Mouse (Mus musculus): ENCODE results near the gene Def8. TPM values are rescaled to one million over a fixed set of nuclear protein-coding genes. Genes with fewer than 3 reads are reported as not detected.

Gene Def8
- polyA plus RNA-seq, 1 experiment: 30.8 TPM

DNA sequence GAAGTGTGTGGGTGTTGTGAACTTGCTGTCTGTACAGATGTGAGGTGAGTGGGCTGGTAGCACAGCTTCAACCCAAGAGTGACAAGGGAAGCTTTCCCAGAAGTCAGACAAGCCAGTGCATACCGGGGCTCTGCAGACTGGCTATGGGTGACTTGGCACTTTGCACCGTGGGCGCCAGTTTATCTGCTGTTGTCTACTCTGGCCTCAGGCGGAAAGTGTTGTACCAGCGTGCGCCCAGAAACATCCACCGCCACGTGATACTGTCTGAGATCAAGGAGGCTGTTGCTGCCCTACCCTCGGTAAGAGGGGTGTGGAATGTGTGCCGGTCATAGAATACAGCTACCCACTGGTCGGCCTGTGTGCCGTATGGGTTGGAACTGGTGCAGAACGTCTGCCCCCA is 25.0 kb upstream of the Def8 start:
- TF ChIP-seq POLR2A (IDR thresholded peaks at IDR 0.05; ENCODE audit: borderline replicate concordance, low read depth, low read length) (no peak), CTCF (IDR thresholded peaks at IDR 0.05; ENCODE audit: low read depth, low read length) (no peak)
- no peak overlapping the region for H3K27ac ChIP-seq (ENCODE audit: insufficient read depth, low read depth, low read length)
- no peak overlapping the region for H3K4me3 ChIP-seq (ENCODE audit: insufficient read depth, low read length)
- no peaks in the 10 kb centered on the region for H3K4me1 ChIP-seq (ENCODE audit: control insufficient read depth, insufficient read depth, low read length)

- Histone ChIP-seq H3K27ac (ENCODE audit: insufficient read depth, low read depth, low read length) (no peak overlapping the region), H3K4me1 (ENCODE audit: control insufficient read depth, insufficient read depth, low read length) (no peaks in the 10 kb centered on the region), H3K4me3 (ENCODE audit: insufficient read depth, low read length) (no peak overlapping the region)
- TF ChIP-seq POLR2A (IDR thresholded peaks at IDR 0.05; ENCODE audit: borderline replicate concordance, low read depth, low read length) (no peak), CTCF (IDR thresholded peaks at IDR 0.05; ENCODE audit: low read depth, low read length) (no peak)
Observed at GRCm38 (mm10) chr8:123401936-123402335, 21.4 kb upstream of the Def8 start.

GRCm38 (mm10) chr8:123402730-123403326 is 20.5 kb upstream of the Def8 start:
- Histone ChIP-seq H3K27ac (ENCODE audit: insufficient read depth, low read depth, low read length) (no peak overlapping the region), H3K4me3 (ENCODE audit: insufficient read depth, low read length) (no peak overlapping the region), H3K4me1 (ENCODE audit: control insufficient read depth, insufficient read depth, low read length) (no peaks in the 10 kb centered on the region)
- TF ChIP-seq POLR2A (IDR thresholded peaks at IDR 0.05; ENCODE audit: borderline replicate concordance, low read depth, low read length): no peak
- TF ChIP-seq CTCF (IDR thresholded peaks at IDR 0.05; ENCODE audit: low read depth, low read length): no peak

- TF ChIP-seq CTCF (IDR thresholded peaks at IDR 0.05; ENCODE audit: low read depth, low read length) (no peak), POLR2A (IDR thresholded peaks at IDR 0.05; ENCODE audit: borderline replicate concordance, low read depth, low read length) (no peak)
- no peak overlapping the region for H3K4me3 ChIP-seq (ENCODE audit: insufficient read depth, low read length)
- H3K27ac ChIP-seq (ENCODE audit: insufficient read depth, low read depth, low read length): no peak overlapping the region
- no peaks in the 10 kb centered on the region for H3K4me1 ChIP-seq (ENCODE audit: control insufficient read depth, insufficient read depth, low read length)
Observed at GRCm38 (mm10) chr8:123404521-123404920, 18.8 kb upstream of the Def8 start.

- Histone ChIP-seq H3K4me1 (ENCODE audit: control insufficient read depth, insufficient read depth, low read length) (no peaks in the 10 kb centered on the region), H3K4me3 (ENCODE audit: insufficient read depth, low read length) (no peak within 1 kb of the TSS), H3K27ac (ENCODE audit: insufficient read depth, low read depth, low read length) (no peak within 1 kb of the TSS)
- TF ChIP-seq POLR2A (IDR thresholded peaks at IDR 0.05; ENCODE audit: borderline replicate concordance, low read depth, low read length): no peak
- TF ChIP-seq CTCF (IDR thresholded peaks at IDR 0.05; ENCODE audit: low read depth, low read length): peak; percentile 84
Observed at GRCm38 (mm10) chr8:123406786-123407185, 16.5 kb upstream of the Def8 start, which contains the start of gene Mc1r. Gene Mc1r, plus strand, starts transcription at chr8:123407107.

GRCm38 (mm10) chr8:123407612-123408011 is 15.7 kb upstream of the Def8 start:
- TF ChIP-seq POLR2A (IDR thresholded peaks at IDR 0.05; ENCODE audit: borderline replicate concordance, low read depth, low read length): no peak
- no peak for TF ChIP-seq CTCF (IDR thresholded peaks at IDR 0.05; ENCODE audit: low read depth, low read length)
- no peaks in the 10 kb centered on the region for H3K4me1 ChIP-seq (ENCODE audit: control insufficient read depth, insufficient read depth, low read length)
- H3K27ac ChIP-seq (ENCODE audit: insufficient read depth, low read depth, low read length): no peak overlapping the region
- no peak overlapping the region for H3K4me3 ChIP-seq (ENCODE audit: insufficient read depth, low read length)

GRCm38 (mm10) chr8:123408586-123409544 is 14.5 kb upstream of the Def8 start:
- Histone ChIP-seq H3K4me1 (ENCODE audit: control insufficient read depth, insufficient read depth, low read length) (no peaks in the 10 kb centered on the region), H3K27ac (ENCODE audit: insufficient read depth, low read depth, low read length) (no peak overlapping the region), H3K4me3 (ENCODE audit: insufficient read depth, low read length) (no peak overlapping the region)
- no peak for TF ChIP-seq CTCF (IDR thresholded peaks at IDR 0.05; ENCODE audit: low read depth, low read length)
- no peak for TF ChIP-seq POLR2A (IDR thresholded peaks at IDR 0.05; ENCODE audit: borderline replicate concordance, low read depth, low read length)

DNA sequence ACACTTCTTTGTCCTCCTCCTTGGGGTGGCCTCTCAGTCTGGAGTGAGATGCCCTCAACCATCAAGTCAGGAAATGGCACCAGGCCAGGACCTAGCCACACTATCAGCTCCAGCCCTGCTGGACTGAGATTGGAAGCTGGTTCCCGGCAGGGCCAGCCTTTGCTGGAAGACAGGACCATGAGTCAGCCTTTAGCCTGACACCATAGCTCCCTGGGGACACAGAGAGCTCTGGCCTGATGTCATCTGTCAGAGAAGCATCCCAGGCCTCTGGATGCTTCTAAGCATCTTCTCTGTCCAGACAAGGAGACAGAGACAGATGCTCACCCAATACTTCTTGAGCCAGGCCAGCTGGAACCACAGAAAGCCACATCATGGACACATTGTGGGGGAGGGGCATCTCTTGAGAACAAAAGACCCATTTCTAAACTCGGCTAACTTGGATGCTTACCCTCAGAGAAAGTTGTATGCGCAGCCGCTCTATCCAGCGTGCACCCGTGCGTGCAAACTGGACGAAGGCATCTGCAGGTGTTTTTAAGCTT is 13.2 kb upstream of the Def8 start:
- H3K4me1 ChIP-seq (ENCODE audit: control insufficient read depth, insufficient read depth, low read length): no peaks in the 10 kb centered on the region
- H3K27ac ChIP-seq (ENCODE audit: insufficient read depth, low read depth, low read length): no peak overlapping the region
- TF ChIP-seq POLR2A (IDR thresholded peaks at IDR 0.05; ENCODE audit: borderline replicate concordance, low read depth, low read length) (no peak), CTCF (IDR thresholded peaks at IDR 0.05; ENCODE audit: low read depth, low read length) (no peak)
- no peak overlapping the region for H3K4me3 ChIP-seq (ENCODE audit: insufficient read depth, low read length)

DNA sequence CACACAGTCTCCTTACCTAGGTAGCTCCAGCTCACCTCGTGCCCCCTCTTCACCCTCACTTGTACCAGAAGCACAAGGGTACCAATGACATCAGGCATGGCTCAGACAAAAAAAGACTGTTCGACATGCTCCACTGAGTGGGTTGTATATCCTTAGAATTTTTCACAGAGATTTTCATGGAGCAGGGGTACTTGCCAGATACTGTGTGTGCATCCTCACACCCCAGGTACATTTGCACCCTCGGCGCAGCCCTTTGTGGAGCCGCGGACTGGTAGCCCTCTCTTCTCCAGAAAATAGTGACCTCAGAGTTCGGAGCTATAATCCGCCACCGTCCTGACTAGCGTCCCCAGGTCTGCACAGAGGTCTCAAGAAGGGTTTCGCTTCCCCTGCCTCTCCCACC is 12.5 kb upstream of the Def8 start:
- H3K27ac ChIP-seq (ENCODE audit: insufficient read depth, low read depth, low read length): no peak overlapping the region
- no peaks in the 10 kb centered on the region for H3K4me1 ChIP-seq (ENCODE audit: control insufficient read depth, insufficient read depth, low read length)
- no peak for TF ChIP-seq CTCF (IDR thresholded peaks at IDR 0.05; ENCODE audit: low read depth, low read length)
- no peak for TF ChIP-seq POLR2A (IDR thresholded peaks at IDR 0.05; ENCODE audit: borderline replicate concordance, low read depth, low read length)
- no peak overlapping the region for H3K4me3 ChIP-seq (ENCODE audit: insufficient read depth, low read length)

DNA sequence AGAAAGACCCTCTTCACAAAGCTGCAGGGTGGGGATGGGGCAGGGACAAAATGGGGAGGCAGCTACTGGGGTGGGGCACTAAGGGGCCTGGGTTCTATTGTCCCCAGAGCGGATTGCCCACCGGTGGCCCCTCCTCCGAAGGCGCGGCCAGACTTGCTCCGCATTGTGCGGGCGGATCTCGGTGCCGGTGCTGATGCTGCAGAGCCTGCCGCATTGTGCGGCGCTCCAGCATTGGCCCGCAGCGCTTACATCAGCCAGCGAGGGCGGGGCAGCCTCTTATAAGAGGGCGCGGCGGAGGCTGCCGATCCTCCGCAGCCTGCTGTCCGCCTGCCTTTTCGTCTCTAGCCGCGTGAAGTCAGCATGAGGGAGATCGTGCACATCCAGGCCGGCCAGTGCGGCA is 12.1 kb upstream of the Def8 start, which contains the start of gene Tubb3:
Gene Tubb3 (plus strand): TSS at position 179 of the 400 bp plus-strand sequence.
- TF ChIP-seq CTCF (IDR thresholded peaks at IDR 0.05; ENCODE audit: low read depth, low read length) (no peak), POLR2A (IDR thresholded peaks at IDR 0.05; ENCODE audit: borderline replicate concordance, low read depth, low read length) (no peak)
- H3K27ac ChIP-seq (ENCODE audit: insufficient read depth, low read depth, low read length): no peak within 1 kb of the TSS
- no peaks in the 10 kb centered on the region for H3K4me1 ChIP-seq (ENCODE audit: control insufficient read depth, insufficient read depth, low read length)
- H3K4me3 ChIP-seq (ENCODE audit: insufficient read depth, low read length): peak within 1 kb of the TSS; percentile 19

All from bone marrow macrophage, adult 2 months (primary cell).